Mouse (Mus musculus): ENCODE data around the gene Cmip.
"Not testable (repeated sequence)": the region's sequence is repeated elsewhere in the genome, so short reads cannot be mapped to it uniquely, and the experiment has no call there.

DNA sequence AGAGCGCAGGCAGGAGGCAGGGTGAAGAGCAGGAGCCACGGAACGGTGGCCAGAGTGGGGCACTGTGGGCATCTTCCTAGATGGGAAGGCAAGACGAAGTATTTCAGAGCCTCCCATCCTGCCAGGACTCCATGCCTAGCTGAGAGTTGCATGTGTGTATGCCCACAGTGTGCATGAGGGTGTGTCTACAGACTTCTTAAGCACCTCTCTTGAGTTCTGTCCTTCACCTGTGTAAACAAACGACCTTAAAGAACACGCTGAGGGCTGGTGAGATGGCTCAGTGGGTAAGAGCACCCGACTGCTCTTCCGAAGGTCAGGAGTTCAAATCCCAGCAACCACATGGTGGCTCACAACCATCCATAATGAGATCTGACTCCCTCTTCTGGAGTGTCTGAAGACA is 171.0 kb downstream of the Cmip start:
- TF ChIP-seq CTCF (conservative IDR thresholded peaks at IDR 0.05; ENCODE audit: insufficient read depth, insufficient read length, low read depth, low read length); POLR2A (IDR thresholded peaks at IDR 0.05; ENCODE audit: low read depth, low read length): not testable (repeated sequence)
